Mouse (Mus musculus) midbrain, embryonic 15.5 days (tissue): ENCODE measurements around the gene Twf1. TPM values are rescaled to one million over a fixed set of nuclear protein-coding genes. Genes with fewer than 3 reads are reported as not detected.

ENCODE experiments used
- ATAC-seq: fragments of 200-750 bp; cut with Nextera tagmentation; replicated peaks from 2 replicates; pipeline ENCODE4 v1.8.0; 2017; ENCODE audit warnings: moderate TSS enrichment
- H3K27ac ChIP-seq: fragments of 300-500 bp; sonication (generic); 2 replicates; pipeline ENCODE4 v1.5.1; 2015; ENCODE audit warnings: mild to moderate bottlenecking, inconsistent platforms
- H3K27me3 ChIP-seq: fragments of 300-500 bp; sonication (generic); replicated peaks from 2 replicates; pipeline ENCODE4 v1.6.1; 2015; ENCODE audit warnings: inconsistent platforms
- H3K36me3 ChIP-seq: fragments of 300-500 bp; sonication (generic); replicated peaks from 2 replicates; pipeline ENCODE4 v1.6.1; 2015; ENCODE audit warnings: inconsistent platforms
- H3K4me1 ChIP-seq: fragments of 300-500 bp; sonication (generic); 2 replicates; pipeline ENCODE4 v1.6.1; 2015; ENCODE audit warnings: inconsistent platforms
- H3K4me2 ChIP-seq: fragments of 300-500 bp; sonication (generic); 2 replicates; pipeline ENCODE4 v1.6.1; 2015; ENCODE audit warnings: inconsistent platforms, mild to moderate bottlenecking, moderate library complexity
- H3K4me3 ChIP-seq: fragments of 300-500 bp; sonication (generic); 2 replicates; pipeline ENCODE4 v1.5.1; 2015; ENCODE audit warnings: mild to moderate bottlenecking, inconsistent platforms
- H3K9ac ChIP-seq: fragments of 300-500 bp; sonication (generic); 2 replicates; pipeline ENCODE4 v1.6.1; 2015; ENCODE audit warnings: mild to moderate bottlenecking, inconsistent platforms
- H3K9me3 ChIP-seq: fragments of 300-500 bp; sonication (generic); 2 replicates; pipeline ENCODE4 v1.6.1; 2016; ENCODE audit warnings: inconsistent platforms
- WGBS: fragments of 180-500 bp; shearing (Covaris S2); methylation state at CpG from one replicate; pipeline ENCODE4 v1.1.7; 2015; ENCODE audit warnings: mixed read lengths; 5-methylcytosine and 5-hydroxymethylcytosine counted together
- polyA plus RNA-seq: library from polyadenylated mRNA; unstranded; fragments of >200 nt; fragmentation: Nextera tagmentation; extraction: Ambion mirVana; gene quantifications from 2 replicates; pipeline ENCODE4 v1.2.1, GENCODE M21; 2015

Twf1 gene
- polyA plus RNA-seq, result 78.6 and 80.5 TPM in 2 replicates

DNA sequence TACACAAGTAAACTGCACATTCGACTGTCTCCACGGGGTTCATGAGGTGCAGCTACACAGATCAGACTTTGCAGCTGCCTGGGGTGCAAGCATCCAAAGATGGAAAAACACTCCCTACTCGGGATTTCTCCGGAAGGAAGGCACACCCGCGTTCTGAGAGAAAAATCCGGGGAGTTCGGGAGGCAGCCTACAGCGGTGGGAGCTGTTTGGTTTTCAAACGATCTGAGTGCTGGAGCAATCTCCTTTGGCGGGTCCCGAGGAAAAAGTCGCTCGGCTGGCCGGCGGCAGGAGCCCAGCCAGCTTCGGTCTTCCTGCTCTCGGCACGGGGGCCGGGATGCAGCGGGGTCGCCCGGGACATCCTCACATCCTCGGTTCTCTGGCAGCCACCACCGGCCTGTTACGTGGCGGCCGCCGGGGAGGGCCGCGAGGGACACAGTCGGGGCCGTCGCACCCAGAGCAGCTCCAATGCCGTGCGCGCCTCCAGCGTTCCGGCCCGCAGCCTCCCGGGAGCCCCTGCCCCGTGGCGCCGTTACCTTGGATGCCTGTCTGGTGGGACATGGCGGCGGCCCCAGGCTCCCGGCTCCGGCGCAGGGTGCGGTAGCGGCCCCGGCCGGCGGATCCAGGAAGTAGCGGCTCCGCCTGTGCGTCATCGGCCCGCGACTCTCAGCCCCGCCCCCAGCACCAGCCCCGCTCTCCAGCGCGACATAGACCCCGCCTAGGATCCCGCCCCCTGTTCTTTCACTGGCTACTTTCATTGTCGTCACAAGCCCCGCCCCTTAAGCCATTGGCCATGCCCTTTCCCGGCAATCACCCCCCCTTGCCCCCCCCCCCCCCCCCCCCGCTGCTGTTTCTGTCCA, at the start of gene Twf1:
TSS of gene Twf1 (minus strand) at position 671 of the 857 bp plus-strand sequence.
- Histone ChIP-seq H3K4me2 (peak within 1 kb of the TSS; percentile 69), H3K9ac (peak within 1 kb of the TSS; percentile 91), H3K9me3 (no peaks in the 10 kb centered on the region), H3K4me1 (peaks cover 13% of the 10 kb centered on the region), H3K27ac (peak within 1 kb of the TSS; percentile 88), H3K36me3 (peaks cover 5% of the 10 kb centered on the region; the same call in 1 of the 2 replicates), H3K27me3 (no peaks in the 10 kb centered on the region), H3K4me3 (peak within 1 kb of the TSS; percentile 98)
- ATAC-seq, result peak; percentile 99
- under 1% methylated on average over 65 of the region's 70 CpGs for WGBS

DNA sequence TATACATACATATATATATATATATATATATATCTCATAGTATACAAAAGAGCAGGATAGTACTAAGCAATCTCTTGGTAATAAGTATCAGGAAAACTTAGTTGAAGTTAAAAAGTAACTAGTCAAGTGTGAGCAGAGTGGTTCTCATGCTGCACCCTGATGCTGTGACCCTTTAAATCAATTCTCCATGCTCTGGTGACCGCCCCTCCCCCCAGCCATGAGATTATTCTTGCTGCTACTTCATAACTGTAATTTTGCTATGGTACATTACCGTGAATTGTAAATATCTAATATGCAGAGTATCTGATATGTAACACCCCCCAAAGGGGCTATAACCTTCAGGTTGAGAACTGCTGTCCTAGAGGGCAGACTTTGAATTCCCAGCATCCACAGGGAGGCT, 49.4 kb upstream of the Twf1 start:
- Histone ChIP-seq H3K9me3 (no peaks in the 10 kb centered on the region), H3K27me3 (no peaks in the 10 kb centered on the region), H3K4me2 (no peak overlapping the region), H3K36me3 (no peaks in the 10 kb centered on the region), H3K27ac (no peak overlapping the region), H3K4me3 (no peak overlapping the region), H3K4me1 (no peaks in the 10 kb centered on the region), H3K9ac (no peak overlapping the region)
- ATAC-seq, result no peak
- WGBS, result 89% methylated on average over 2 of the region's 2 CpGs

DNA sequence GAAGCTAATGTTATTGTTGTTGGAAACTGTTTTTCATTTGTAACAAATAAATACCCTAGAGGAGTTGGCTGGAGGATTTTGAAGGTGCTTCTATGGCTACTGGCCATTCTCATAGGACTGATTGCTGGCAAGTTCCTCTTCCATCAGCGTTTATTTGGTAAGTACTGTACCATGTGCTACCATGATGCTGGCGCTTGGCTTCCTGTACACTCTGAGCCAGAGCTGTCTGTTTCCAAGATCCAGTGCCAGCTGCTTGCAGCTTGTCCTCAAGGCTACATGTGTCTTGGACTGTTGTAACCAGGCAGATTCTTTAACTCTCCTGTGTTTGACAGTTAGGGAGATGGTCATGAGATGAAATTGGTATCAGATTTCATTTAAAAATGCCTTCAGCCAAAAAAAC, 48.5 kb upstream of the Twf1 start:
- ATAC-seq, result no peak
- H3K27ac ChIP-seq, result no peak overlapping the region
- H3K4me2 ChIP-seq, result no peak overlapping the region
- no peaks in the 10 kb centered on the region for H3K27me3 ChIP-seq
- H3K9me3 ChIP-seq, result no peaks in the 10 kb centered on the region
- H3K36me3 ChIP-seq, result no peaks in the 10 kb centered on the region
- no peaks in the 10 kb centered on the region for H3K4me1 ChIP-seq
- no peak overlapping the region for H3K4me3 ChIP-seq
- 90% methylated on average over 2 of the region's 2 CpGs for WGBS
- H3K9ac ChIP-seq, result no peak overlapping the region

DNA sequence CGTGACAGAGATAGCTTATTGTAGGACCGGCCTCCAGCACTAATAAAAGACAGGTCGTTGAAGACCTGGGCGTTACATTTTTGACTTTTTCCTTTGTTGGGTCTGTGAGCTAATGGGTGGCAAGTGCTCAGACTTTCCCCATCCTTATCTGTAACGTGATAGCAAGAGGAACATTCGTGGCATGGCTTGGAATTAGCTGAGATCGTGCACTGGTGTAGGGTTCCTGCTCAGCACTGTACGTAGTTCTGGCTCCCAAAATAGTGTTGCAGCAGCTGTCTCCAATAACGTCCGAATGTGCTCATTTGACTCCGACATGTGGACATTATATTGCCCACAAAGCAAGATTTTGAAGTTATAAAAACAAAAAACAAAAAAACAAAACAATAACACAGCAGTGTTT, 44.8 kb upstream of the Twf1 start:
- 84% methylated on average over 11 of the region's 11 CpGs for WGBS
- H3K4me3 ChIP-seq, result no peak overlapping the region
- no peaks in the 10 kb centered on the region for H3K36me3 ChIP-seq
- H3K9me3 ChIP-seq, result no peaks in the 10 kb centered on the region
- no peaks in the 10 kb centered on the region for H3K4me1 ChIP-seq
- H3K27me3 ChIP-seq, result peaks cover 7% of the 10 kb centered on the region; the same call in 1 of the 2 replicates
- ATAC-seq, result no peak
- no peak overlapping the region for H3K27ac ChIP-seq
- no peak overlapping the region for H3K9ac ChIP-seq
- H3K4me2 ChIP-seq, result no peak overlapping the region

GRCm38 (mm10) chr15:94630553-94630952, 40.9 kb upstream of the Twf1 start:
- Histone ChIP-seq H3K9me3 (no peaks in the 10 kb centered on the region), H3K27ac (no peak overlapping the region), H3K4me1 (no peaks in the 10 kb centered on the region), H3K4me3 (no peak overlapping the region), H3K4me2 (no peak overlapping the region), H3K9ac (no peak overlapping the region), H3K27me3 (peaks cover 7% of the 10 kb centered on the region), H3K36me3 (no peaks in the 10 kb centered on the region)
- WGBS, result 84% methylated on average over 4 of the region's 4 CpGs
- no peak for ATAC-seq

DNA sequence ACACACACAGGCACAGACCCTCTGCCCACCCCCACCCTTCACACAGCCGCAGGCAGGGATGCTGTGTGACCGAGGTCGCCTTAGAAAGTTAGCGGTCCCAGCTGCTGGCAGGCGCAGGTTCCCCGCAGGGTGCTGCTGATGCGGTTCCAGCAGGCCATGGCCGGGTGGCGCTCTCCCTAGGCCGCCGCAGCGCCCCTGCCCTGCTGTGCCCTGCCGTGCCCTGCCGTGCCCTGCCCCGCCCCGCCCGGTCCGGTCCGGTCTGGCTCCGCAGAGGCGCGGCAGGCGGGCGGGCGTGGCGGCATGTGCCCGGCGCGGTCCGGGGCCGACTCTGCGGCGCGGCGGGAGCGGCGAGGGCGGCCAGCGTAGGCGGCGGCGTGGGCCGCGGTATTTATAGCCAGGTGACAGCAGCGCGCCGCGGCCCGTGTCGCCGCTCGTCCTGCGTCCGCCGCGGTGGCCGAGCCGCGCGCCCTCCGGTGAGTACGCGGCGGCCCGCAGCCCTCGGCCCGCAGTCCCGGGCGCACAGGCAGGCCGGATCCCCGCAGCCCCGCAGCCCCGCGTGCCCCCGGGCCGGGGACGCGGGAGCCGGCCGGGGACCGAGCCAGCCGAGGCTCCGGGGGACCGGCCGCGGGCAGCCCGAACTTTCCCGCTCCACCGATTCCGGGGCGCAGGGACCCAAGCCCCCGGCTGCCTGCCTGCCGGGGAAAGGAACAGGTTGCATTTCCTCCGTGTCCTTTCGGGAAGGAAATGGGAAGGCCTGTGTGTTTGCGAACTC, 39.3 kb upstream of the Twf1 start, which contains the start of gene Tmem117:
TSS of gene Tmem117 (plus strand) at position 403 of the 772 bp plus-strand sequence.
- peaks cover 7% of the 10 kb centered on the region for H3K27me3 ChIP-seq
- peak within 1 kb of the TSS; percentile 31; the same call in 1 of the 2 replicates for H3K27ac ChIP-seq
- H3K4me2 ChIP-seq, result peak within 1 kb of the TSS; percentile 94
- H3K4me1 ChIP-seq, result no peaks in the 10 kb centered on the region
- H3K36me3 ChIP-seq, result no peaks in the 10 kb centered on the region
- H3K4me3 ChIP-seq, result peak within 1 kb of the TSS; percentile 61
- ATAC-seq, result peak; percentile 89
- no peaks in the 10 kb centered on the region for H3K9me3 ChIP-seq
- WGBS, result under 1% methylated on average over 78 of the region's 96 CpGs
- peak within 1 kb of the TSS; percentile 78 for H3K9ac ChIP-seq

DNA sequence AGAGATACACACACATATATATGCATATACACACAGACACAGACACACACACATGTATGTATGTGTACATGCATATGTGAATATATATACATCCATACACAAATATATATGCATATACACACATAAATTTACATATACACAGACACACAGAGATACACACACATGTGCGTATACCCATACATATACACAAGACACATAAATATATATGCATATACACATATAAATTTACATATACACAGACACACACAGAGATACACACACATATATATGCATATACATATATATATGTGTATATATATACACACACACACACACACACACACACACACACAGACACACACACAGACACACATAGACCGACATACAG, 38.8 kb upstream of the Twf1 start:
- WGBS, result 50% methylated on average over 2 of the region's 2 CpGs

DNA sequence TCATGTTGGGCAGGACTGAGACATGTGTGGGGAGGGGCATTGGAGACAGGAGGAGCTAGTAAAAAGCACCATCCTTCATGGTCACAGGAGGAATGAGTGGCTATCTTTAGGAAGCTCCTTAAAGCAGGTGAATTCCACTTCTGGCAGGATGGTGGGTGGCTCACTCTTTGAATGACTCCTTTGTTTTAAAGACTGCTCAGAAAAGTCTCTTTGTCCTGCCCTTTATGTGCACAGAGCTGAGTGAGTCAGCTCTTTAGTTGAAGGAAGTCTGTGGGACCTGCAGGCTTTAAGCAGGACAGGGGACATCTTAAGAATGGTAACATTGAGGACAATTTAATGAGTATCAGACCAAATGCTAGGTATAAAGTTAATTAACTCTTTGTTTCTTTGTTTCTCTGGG, 31.2 kb upstream of the Twf1 start:
- Histone ChIP-seq H3K4me2 (no peak overlapping the region), H3K27me3 (no peaks in the 10 kb centered on the region), H3K9ac (no peak overlapping the region), H3K27ac (no peak overlapping the region), H3K36me3 (no peaks in the 10 kb centered on the region), H3K9me3 (no peaks in the 10 kb centered on the region), H3K4me1 (no peaks in the 10 kb centered on the region), H3K4me3 (no peak overlapping the region)
- ATAC-seq, result no peak

More for the DNA sequence above, 38.8 kb upstream of the Twf1 start:
- no peaks in the 10 kb centered on the region for H3K36me3 ChIP-seq
- no peaks in the 10 kb centered on the region for H3K9me3 ChIP-seq
- H3K9ac ChIP-seq, result peak overlapping the region; percentile 78
- peak overlapping the region; percentile 94 for H3K4me2 ChIP-seq
- peaks cover 7% of the 10 kb centered on the region for H3K27me3 ChIP-seq
- H3K4me1 ChIP-seq, result no peaks in the 10 kb centered on the region
- H3K27ac ChIP-seq, result no peak overlapping the region
- ATAC-seq, result peak; percentile 71
- H3K4me3 ChIP-seq, result peak overlapping the region; percentile 61

- Histone ChIP-seq H3K36me3 (no peaks in the 10 kb centered on the region), H3K4me2 (no peak overlapping the region), H3K27ac (no peak overlapping the region), H3K9ac (no peak overlapping the region), H3K4me3 (no peak overlapping the region), H3K27me3 (no peaks in the 10 kb centered on the region), H3K9me3 (no peaks in the 10 kb centered on the region), H3K4me1 (no peaks in the 10 kb centered on the region)
- ATAC-seq, result no peak
- 91% methylated on average over 11 of the region's 11 CpGs for WGBS
Measured at GRCm38 (mm10) chr15:94616036-94616435, 26.3 kb upstream of the Twf1 start.

GRCm38 (mm10) chr15:94607768-94608167, 18.1 kb upstream of the Twf1 start:
- Histone ChIP-seq H3K4me2 (no peak overlapping the region), H3K4me3 (no peak overlapping the region), H3K27me3 (no peaks in the 10 kb centered on the region), H3K9me3 (no peaks in the 10 kb centered on the region), H3K27ac (no peak overlapping the region), H3K36me3 (no peaks in the 10 kb centered on the region), H3K9ac (no peak overlapping the region), H3K4me1 (no peaks in the 10 kb centered on the region)
- WGBS, result 93% methylated on average over 8 of the region's 8 CpGs
- no peak for ATAC-seq

GRCm38 (mm10) chr15:94602441-94602840, 12.8 kb upstream of the Twf1 start:
- Histone ChIP-seq H3K27ac (no peak overlapping the region), H3K9me3 (no peaks in the 10 kb centered on the region), H3K9ac (no peak overlapping the region), H3K36me3 (no peaks in the 10 kb centered on the region), H3K27me3 (no peaks in the 10 kb centered on the region), H3K4me1 (no peaks in the 10 kb centered on the region), H3K4me3 (no peak overlapping the region), H3K4me2 (no peak overlapping the region)
- ATAC-seq, result no peak
- WGBS, result 83% methylated on average over 3 of the region's 3 CpGs

- Histone ChIP-seq H3K27ac (no peak overlapping the region), H3K4me3 (no peak overlapping the region), H3K9me3 (no peaks in the 10 kb centered on the region), H3K27me3 (no peaks in the 10 kb centered on the region), H3K4me2 (no peak overlapping the region), H3K36me3 (no peaks in the 10 kb centered on the region), H3K4me1 (no peaks in the 10 kb centered on the region), H3K9ac (no peak overlapping the region)
- no peak for ATAC-seq
- WGBS, result 14% methylated on average over 3 of the region's 3 CpGs
Measured at GRCm38 (mm10) chr15:94601339-94601738, 11.7 kb upstream of the Twf1 start.
